Mouse (Mus musculus) layer of hippocampus, postnatal 14 days (tissue): ENCODE data around the gene Rpsa. TPM values are rescaled to one million over a fixed set of nuclear protein-coding genes. Genes with fewer than 3 reads are reported as not detected.
A peak's percentile ranks its signal among the peaks of the same experiment; 100 is the strongest.

Experiments
- DNase-seq, 2 experiments: peaks; one replicate each; pipeline ENCODE4 v3.0.0; 2021 to 2022; ENCODE audit warnings: low spot score in 2 of 2, mixed read lengths in 1 of 2
- total RNA-seq, 2 experiments: library from RNA; stranded (reverse); gene quantifications; 2 replicates each; pipeline ENCODE4 v1.2.3; 2021

The Rpsa gene
- total RNA-seq, 2 experiments from 2014 or later = 534 to 557 TPM

- DNase-seq = no peak
These were observed 24.5 kb downstream of the Rpsa start for GRCm38 (mm10) chr9:120151906-120152399.

- no peak for DNase-seq
These were observed 30.6 kb downstream of the Rpsa start for GRCm38 (mm10) chr9:120158047-120158446.

- DNase-seq = no peak
These were observed 36.4 kb downstream of the Rpsa start for GRCm38 (mm10) chr9:120163862-120164261.

- DNase-seq = no peak
These were observed 40.3 kb downstream of the Rpsa start for GRCm38 (mm10) chr9:120167826-120168225.

GRCm38 (mm10) chr9:120171295-120171694 is 43.8 kb downstream of the Rpsa start:
- DNase-seq = peak; percentile 66 to 76

- DNase-seq = peak; percentile 29 to 43
These were observed 47.1 kb downstream of the Rpsa start for GRCm38 (mm10) chr9:120174436-120175137.

- no peak for DNase-seq
These were observed 51.3 kb downstream of the Rpsa start for GRCm38 (mm10) chr9:120178813-120179212.

Other genes with a start within 250 kb of the Rpsa start
- 10 to 100 TPM; 63.1 to 65.8 TPM for gene Wdr48, start 232.8 kb upstream of the Rpsa start, total RNA-seq
- gene Gorasp1, start 190.1 kb upstream of the Rpsa start, total RNA-seq = 10 to 100 TPM; 33.2 to 34.1 TPM
- 1 to 10 TPM; 1.1 to 2.6 TPM for gene Ttc21a, start 190.1 kb upstream of the Rpsa start, total RNA-seq
- 10 to 100 TPM in 1 of 2 experiments, 1 to 10 TPM in 1; 8.9 to 11.9 TPM for gene Csrnp1, start 143.0 kb upstream of the Rpsa start, total RNA-seq
- under 1 TPM; 0.14 to 0.41 TPM for gene Xirp1, start 104.1 kb upstream of the Rpsa start, total RNA-seq
- gene Cx3cr1, start 57.8 kb upstream of the Rpsa start, total RNA-seq = 10 to 100 TPM; 34.7 to 36.0 TPM
- gene Ccr8, start 35.6 kb upstream of the Rpsa start, total RNA-seq = not detected
- gene Slc25a38, start 17.3 kb upstream of the Rpsa start, total RNA-seq = 10 to 100 TPM; 25.6 to 25.7 TPM
- 100 to 1,000 TPM; 369 to 380 TPM for gene Mobp, start 22.0 kb downstream of the Rpsa start, total RNA-seq
- gene Myrip, start 173.8 kb downstream of the Rpsa start, total RNA-seq = 10 to 100 TPM; 51.9 to 58.0 TPM